Mouse (Mus musculus) midbrain, embryonic 13.5 days (tissue): ENCODE results near the gene Adgrv1. TPM values are rescaled to one million over a fixed set of nuclear protein-coding genes. Genes with fewer than 3 reads are reported as not detected.
A peak's percentile ranks its signal among the peaks of the same experiment; 100 is the strongest.

Source experiments
- ATAC-seq: fragments of 200-750 bp; cut with Nextera tagmentation; 2 replicates; pipeline ENCODE4 v1.8.0; 2017; ENCODE audit warnings: mild to moderate bottlenecking, moderate TSS enrichment, moderate library complexity
- H3K27ac ChIP-seq: fragments of 300-500 bp; sonication (generic); 2 replicates; pipeline ENCODE4 v1.5.1; 2015; ENCODE audit warnings: inconsistent platforms, mild to moderate bottlenecking, moderate library complexity
- H3K27me3 ChIP-seq: fragments of 300-500 bp; sonication (generic); 2 replicates; pipeline ENCODE4 v1.6.1; 2015; ENCODE audit warnings: mild to moderate bottlenecking, inconsistent platforms
- H3K36me3 ChIP-seq: fragments of 300-500 bp; sonication (generic); 2 replicates; pipeline ENCODE4 v1.6.1; 2015; ENCODE audit warnings: mild to moderate bottlenecking, inconsistent platforms
- H3K4me1 ChIP-seq: fragments of 300-500 bp; sonication (generic); replicated peaks from 2 replicates; pipeline ENCODE4 v1.6.1; 2015; ENCODE audit warnings: inconsistent platforms
- H3K4me2 ChIP-seq: fragments of 300-500 bp; sonication (generic); replicated peaks from 2 replicates; pipeline ENCODE4 v1.6.1; 2015; ENCODE audit warnings: moderate library complexity, mild to moderate bottlenecking, inconsistent platforms
- H3K4me3 ChIP-seq: fragments of 300-500 bp; sonication (generic); replicated peaks from 2 replicates; pipeline ENCODE4 v1.5.1; 2015; ENCODE audit warnings: mild to moderate bottlenecking, inconsistent platforms
- H3K9ac ChIP-seq: fragments of 300-500 bp; sonication (generic); replicated peaks from 2 replicates; pipeline ENCODE4 v1.6.1; 2015; ENCODE audit warnings: mild to moderate bottlenecking, inconsistent platforms
- H3K9me3 ChIP-seq: fragments of 300-500 bp; sonication (generic); 2 replicates; pipeline ENCODE4 v1.6.1; 2016; ENCODE audit warnings: mild to moderate bottlenecking, inconsistent platforms
- WGBS: fragments of 180-500 bp; shearing (Covaris S2); methylation state at CpG from one replicate; pipeline ENCODE4 v1.1.7; 2015; 5-methylcytosine and 5-hydroxymethylcytosine counted together
- polyA plus RNA-seq: library from polyadenylated mRNA; unstranded; fragments of >200 nt; fragmentation: Nextera tagmentation; extraction: Ambion mirVana; gene quantifications from 2 replicates; pipeline ENCODE4 v1.2.1, GENCODE M21; 2015

Gene Adgrv1
- polyA plus RNA-seq, 1 experiment from 2014 or later, result 28.5 TPM

DNA sequence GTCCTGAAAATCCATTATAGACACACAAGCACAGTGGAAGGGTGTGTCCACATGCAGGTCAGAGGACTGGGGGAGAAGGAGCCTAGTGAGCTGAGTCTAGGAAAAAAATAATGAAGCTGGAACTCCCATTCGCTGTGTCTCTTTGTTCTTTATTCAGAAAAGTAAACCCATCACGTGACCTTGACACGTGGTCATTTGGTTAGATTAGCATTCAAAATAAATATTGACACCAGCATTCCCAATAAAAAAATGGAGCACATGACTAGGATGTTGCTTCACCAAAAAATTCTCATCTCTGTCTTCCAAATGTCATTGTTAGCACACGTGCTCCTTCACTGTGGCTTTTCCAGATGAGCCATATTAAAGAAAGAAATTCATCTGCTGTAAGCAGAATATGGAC lies 316.4 kb downstream of the Adgrv1 start:
- Histone ChIP-seq H3K27me3 (no peaks in the 10 kb centered on the region), H3K9me3 (no peaks in the 10 kb centered on the region), H3K4me3 (no peak overlapping the region), H3K4me1 (no peaks in the 10 kb centered on the region; the same call in 1 of the 2 replicates), H3K27ac (no peak overlapping the region), H3K4me2 (no peak overlapping the region), H3K36me3 (no peaks in the 10 kb centered on the region), H3K9ac (no peak overlapping the region)
- WGBS, result 78% methylated on average over 4 of the region's 4 CpGs
- no peak for ATAC-seq

- no peaks in the 10 kb centered on the region for H3K27me3 ChIP-seq
- no peak overlapping the region for H3K27ac ChIP-seq
- no peak overlapping the region for H3K9ac ChIP-seq
- 0 out of 2 replicates have a peak, but pooled peaks have one; percentile 34 for ATAC-seq
- H3K4me2 ChIP-seq, result no peak overlapping the region
- no peaks in the 10 kb centered on the region; the same call in 1 of the 2 replicates for H3K4me1 ChIP-seq
- H3K9me3 ChIP-seq, result no peaks in the 10 kb centered on the region
- WGBS, result 69% methylated on average over 7 of the region's 7 CpGs
- no peaks in the 10 kb centered on the region for H3K36me3 ChIP-seq
- H3K4me3 ChIP-seq, result no peak overlapping the region
Measured at GRCm38 (mm10) chr13:81314306-81315120, 318.4 kb downstream of the Adgrv1 start.

DNA sequence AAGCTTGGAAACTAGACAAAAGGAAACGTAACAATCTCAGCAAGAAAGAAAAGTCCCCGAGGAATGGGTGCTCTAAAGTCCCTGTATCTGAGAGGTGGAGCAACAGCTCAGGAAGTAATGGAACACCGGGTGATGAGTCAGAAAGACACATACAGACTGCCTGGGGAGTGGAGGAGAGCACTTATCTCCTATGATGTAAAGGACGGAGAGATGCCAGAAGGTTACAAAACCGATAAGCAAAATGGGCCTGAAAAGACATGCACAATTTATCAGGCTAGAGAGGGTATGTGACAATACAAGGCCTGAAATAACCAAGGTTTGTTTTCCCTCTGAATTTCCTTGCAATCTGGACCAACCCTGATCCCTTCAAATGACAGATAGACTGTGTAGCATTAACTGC lies 320.8 kb downstream of the Adgrv1 start:
- Histone ChIP-seq H3K27ac (no peak overlapping the region), H3K4me2 (no peak overlapping the region), H3K4me1 (no peaks in the 10 kb centered on the region; the same call in 1 of the 2 replicates), H3K4me3 (no peak overlapping the region), H3K9me3 (no peaks in the 10 kb centered on the region), H3K27me3 (no peaks in the 10 kb centered on the region), H3K36me3 (no peaks in the 10 kb centered on the region), H3K9ac (no peak overlapping the region)
- 82% methylated on average over 5 of the region's 5 CpGs for WGBS
- no peak for ATAC-seq

DNA sequence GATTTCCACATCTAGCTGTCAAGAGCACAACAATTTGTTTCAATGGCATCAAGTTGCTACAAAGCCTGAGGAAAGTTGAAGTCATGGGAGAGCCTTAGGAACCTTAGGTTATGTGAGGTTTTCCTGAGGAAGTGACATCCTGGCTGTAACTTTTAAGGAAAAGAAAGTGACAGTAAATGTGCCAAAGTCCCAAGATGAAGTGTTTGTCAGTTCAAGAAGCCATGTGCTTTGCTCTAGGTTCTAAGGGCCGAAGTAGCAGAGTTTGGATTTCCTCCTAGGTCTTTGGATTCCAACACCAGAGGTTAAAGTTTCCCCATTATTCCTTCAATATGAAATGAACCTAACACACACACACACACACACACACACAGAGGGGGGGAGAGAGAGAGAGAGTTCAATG lies 332.1 kb downstream of the Adgrv1 start:
- 89% methylated on average over 1 of the region's 1 CpGs for WGBS
- ATAC-seq, result no peak

GRCm38 (mm10) chr13:81294106-81294505 lies 338.8 kb downstream of the Adgrv1 start:
- Histone ChIP-seq H3K27ac (no peak overlapping the region), H3K9ac (no peak overlapping the region), H3K9me3 (no peaks in the 10 kb centered on the region), H3K4me1 (no peaks in the 10 kb centered on the region), H3K27me3 (no peaks in the 10 kb centered on the region), H3K4me2 (no peak overlapping the region), H3K36me3 (no peaks in the 10 kb centered on the region), H3K4me3 (no peak overlapping the region)
- no peak for ATAC-seq
- WGBS, result 86% methylated on average over 1 of the region's 1 CpGs

More for the DNA sequence above, 332.1 kb downstream of the Adgrv1 start:
- Histone ChIP-seq H3K4me1 (no peaks in the 10 kb centered on the region), H3K9ac (no peak overlapping the region), H3K4me2 (no peak overlapping the region), H3K4me3 (no peak overlapping the region), H3K27me3 (no peaks in the 10 kb centered on the region), H3K36me3 (no peaks in the 10 kb centered on the region), H3K27ac (no peak overlapping the region), H3K9me3 (no peaks in the 10 kb centered on the region)

GRCm38 (mm10) chr13:81282193-81282592 lies 350.8 kb downstream of the Adgrv1 start:
- no peak overlapping the region for H3K9ac ChIP-seq
- H3K4me3 ChIP-seq, result no peak overlapping the region
- no peak for ATAC-seq
- WGBS, result 76% methylated on average over 6 of the region's 6 CpGs
- H3K36me3 ChIP-seq, result peaks cover 3% of the 10 kb centered on the region; the same call in 1 of the 2 replicates
- no peaks in the 10 kb centered on the region for H3K4me1 ChIP-seq
- no peak overlapping the region for H3K27ac ChIP-seq
- H3K4me2 ChIP-seq, result no peak overlapping the region
- no peaks in the 10 kb centered on the region for H3K27me3 ChIP-seq
- H3K9me3 ChIP-seq, result no peaks in the 10 kb centered on the region

GRCm38 (mm10) chr13:81280650-81281229 lies 352.2 kb downstream of the Adgrv1 start:
- H3K27me3 ChIP-seq, result no peaks in the 10 kb centered on the region
- no peak overlapping the region for H3K27ac ChIP-seq
- no peak overlapping the region for H3K4me2 ChIP-seq
- no peak overlapping the region for H3K4me3 ChIP-seq
- no peaks in the 10 kb centered on the region for H3K4me1 ChIP-seq
- no peak for ATAC-seq
- H3K36me3 ChIP-seq, result peaks cover 3% of the 10 kb centered on the region; the same call in 1 of the 2 replicates
- whole genome bisulfite sequencing, result 100% methylated on average over 1 of the region's 1 CpGs
- H3K9me3 ChIP-seq, result no peaks in the 10 kb centered on the region
- H3K9ac ChIP-seq, result no peak overlapping the region

- WGBS, result 81% methylated on average over 5 of the region's 5 CpGs
- Histone ChIP-seq H3K9ac (no peak overlapping the region), H3K9me3 (no peaks in the 10 kb centered on the region), H3K36me3 (peaks cover 3% of the 10 kb centered on the region; the same call in 1 of the 2 replicates), H3K4me3 (no peak overlapping the region), H3K4me1 (no peaks in the 10 kb centered on the region), H3K27ac (no peak overlapping the region), H3K4me2 (no peak overlapping the region), H3K27me3 (no peaks in the 10 kb centered on the region)
- no peak for ATAC-seq
Measured at GRCm38 (mm10) chr13:81279351-81279736, 353.6 kb downstream of the Adgrv1 start.

DNA sequence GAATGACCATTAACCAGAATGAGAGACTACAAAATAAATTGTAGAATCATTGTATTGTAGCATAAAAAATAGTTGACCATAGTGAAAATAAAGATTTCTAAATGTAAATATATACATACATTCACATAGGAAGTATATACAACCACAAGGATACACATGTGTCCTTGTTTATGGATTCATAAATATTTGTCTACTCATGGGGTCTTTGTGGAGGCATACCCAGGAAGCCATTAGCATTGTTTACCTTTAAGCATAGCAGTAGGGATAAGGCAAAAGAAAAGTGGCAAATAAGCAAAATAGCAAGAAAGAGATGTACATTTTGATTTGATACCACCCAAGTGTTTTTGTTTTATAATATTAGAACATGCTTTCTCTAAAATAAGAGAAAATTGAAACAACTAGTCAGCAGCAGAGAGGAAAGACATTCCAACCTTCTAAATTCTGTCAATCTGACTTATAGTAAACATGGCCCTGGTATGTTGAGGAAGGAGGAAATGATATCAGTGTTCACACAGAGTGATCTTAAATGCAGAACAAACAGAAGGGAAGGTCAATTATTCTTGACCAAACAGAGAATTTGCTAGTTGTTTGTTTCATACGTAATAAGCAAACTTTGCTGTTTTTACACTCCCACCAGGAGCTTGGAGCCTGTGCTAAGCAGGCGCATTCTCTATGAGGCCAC lies 354.1 kb downstream of the Adgrv1 start:
- H3K4me1 ChIP-seq, result no peaks in the 10 kb centered on the region
- no peak overlapping the region for H3K27ac ChIP-seq
- H3K9me3 ChIP-seq, result no peaks in the 10 kb centered on the region
- 70% methylated on average over 2 of the region's 2 CpGs for WGBS
- no peak overlapping the region for H3K9ac ChIP-seq
- no peak for ATAC-seq
- H3K4me3 ChIP-seq, result no peak overlapping the region
- H3K36me3 ChIP-seq, result peaks cover 3% of the 10 kb centered on the region; the same call in 1 of the 2 replicates
- H3K4me2 ChIP-seq, result no peak overlapping the region
- no peaks in the 10 kb centered on the region for H3K27me3 ChIP-seq

DNA sequence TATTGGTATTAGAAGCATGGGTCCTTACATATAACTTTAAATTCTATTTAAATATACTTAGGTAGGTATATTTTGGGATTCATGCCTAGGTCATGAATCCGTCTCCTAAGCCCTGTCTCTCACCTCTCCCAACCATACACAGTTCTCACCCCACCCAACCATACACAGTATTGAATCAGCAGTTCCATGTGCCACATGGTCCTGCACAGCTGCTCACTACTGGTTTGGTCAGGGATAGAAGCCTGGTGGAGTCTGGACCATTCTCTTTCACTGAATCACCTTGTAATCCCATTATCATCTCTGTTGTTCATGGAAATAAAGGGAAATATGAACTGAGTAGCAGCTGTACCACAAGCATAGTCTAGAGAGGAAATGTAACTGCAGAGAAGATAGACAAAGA lies 359.1 kb downstream of the Adgrv1 start:
- no peaks in the 10 kb centered on the region for H3K27me3 ChIP-seq
- no peak overlapping the region for H3K4me2 ChIP-seq
- H3K4me3 ChIP-seq, result no peak overlapping the region
- no peak overlapping the region for H3K27ac ChIP-seq
- no peaks in the 10 kb centered on the region for H3K4me1 ChIP-seq
- no peak overlapping the region for H3K9ac ChIP-seq
- H3K9me3 ChIP-seq, result no peaks in the 10 kb centered on the region
- WGBS, result 96% methylated on average over 1 of the region's 1 CpGs
- 0 out of 2 replicates have a peak, but pooled peaks have one; percentile 69 for ATAC-seq
- H3K36me3 ChIP-seq, result no peaks in the 10 kb centered on the region

GRCm38 (mm10) chr13:81270396-81270795 lies 362.6 kb downstream of the Adgrv1 start:
- no peaks in the 10 kb centered on the region for H3K27me3 ChIP-seq
- no peak overlapping the region for H3K4me3 ChIP-seq
- no peaks in the 10 kb centered on the region for H3K9me3 ChIP-seq
- WGBS, result 60% methylated on average over 6 of the region's 6 CpGs
- H3K27ac ChIP-seq, result no peak overlapping the region
- no peaks in the 10 kb centered on the region for H3K4me1 ChIP-seq
- H3K9ac ChIP-seq, result no peak overlapping the region
- no peaks in the 10 kb centered on the region for H3K36me3 ChIP-seq
- no peak for ATAC-seq
- H3K4me2 ChIP-seq, result no peak overlapping the region

- 86% methylated on average over 6 of the region's 6 CpGs for WGBS
- ATAC-seq, result no peak
Measured at GRCm38 (mm10) chr13:81269056-81269455, 363.9 kb downstream of the Adgrv1 start.

More at GRCm38 (mm10) chr13:81269056-81269455, 363.9 kb downstream of the Adgrv1 start:
- Histone ChIP-seq H3K9me3 (no peaks in the 10 kb centered on the region), H3K27ac (no peak overlapping the region), H3K36me3 (no peaks in the 10 kb centered on the region), H3K4me2 (no peak overlapping the region), H3K4me1 (no peaks in the 10 kb centered on the region), H3K27me3 (no peaks in the 10 kb centered on the region), H3K4me3 (no peak overlapping the region), H3K9ac (no peak overlapping the region)
